Mouse (Mus musculus) heart, postnatal 0 days (tissue): ENCODE data around the gene Marc1.

Experiments
- CTCF ChIP-seq: IDR thresholded peaks from 2 replicates; pipeline ENCODE4 v1.5.1; 2016; ENCODE audit warnings: antibody characterized with exemption, control low read depth, low read depth
- EP300 ChIP-seq: IDR thresholded peaks from 2 replicates; pipeline ENCODE4 v1.6.1; 2016; ENCODE audit warnings: antibody characterized with exemption, low read depth

GRCm38 (mm10) chr1:184853922-184854321, 42.8 kb upstream of the Marc1 start:
- TF ChIP-seq EP300 (no peak), CTCF (no peak)
